Mouse (Mus musculus) neural tube, embryonic 13.5 days (tissue): Measurements from ENCODE around the gene Rpusd3. TPM values are rescaled to one million over a fixed set of nuclear protein-coding genes. Genes with fewer than 3 reads are reported as not detected.

Source experiments
- ATAC-seq: fragments of 200-750 bp; cut with Nextera tagmentation; 2 replicates; pipeline ENCODE4 v1.8.0; 2017; ENCODE audit warnings: low read depth, mild to moderate bottlenecking, moderate TSS enrichment, moderate library complexity
- H3K27ac ChIP-seq: fragments of 300-500 bp; sonication (generic); replicated peaks from 2 replicates; pipeline ENCODE4 v1.5.1; 2015; ENCODE audit warnings: moderate library complexity, mild to moderate bottlenecking, inconsistent platforms
- H3K27me3 ChIP-seq: fragments of 300-500 bp; sonication (generic); 2 replicates; pipeline ENCODE4 v1.6.1; 2015; ENCODE audit warnings: mild to moderate bottlenecking, inconsistent platforms
- H3K36me3 ChIP-seq: fragments of 300-500 bp; sonication (generic); 2 replicates; pipeline ENCODE4 v1.6.1; 2015; ENCODE audit warnings: mild to moderate bottlenecking, inconsistent platforms
- H3K4me1 ChIP-seq: fragments of 300-500 bp; sonication (generic); replicated peaks from 2 replicates; pipeline ENCODE4 v1.6.1; 2015; ENCODE audit warnings: inconsistent platforms
- H3K4me2 ChIP-seq: fragments of 300-500 bp; sonication (generic); 2 replicates; pipeline ENCODE4 v1.6.1; 2015; ENCODE audit warnings: inconsistent platforms, mild to moderate bottlenecking, moderate library complexity
- H3K4me3 ChIP-seq: fragments of 300-500 bp; sonication (generic); 2 replicates; pipeline ENCODE4 v1.5.1; 2015; ENCODE audit warnings: mild to moderate bottlenecking, inconsistent platforms
- H3K9ac ChIP-seq: fragments of 300-500 bp; sonication (generic); 2 replicates; pipeline ENCODE4 v1.6.1; 2015; ENCODE audit warnings: moderate library complexity, mild to moderate bottlenecking, inconsistent platforms
- H3K9me3 ChIP-seq: fragments of 300-500 bp; sonication (generic); 2 replicates; pipeline ENCODE4 v1.6.1; 2016; ENCODE audit warnings: inconsistent platforms
- WGBS: fragments of 180-500 bp; shearing (Covaris S2); methylation state at CpG from one replicate; pipeline ENCODE4 v1.1.7; 2015; 5-methylcytosine and 5-hydroxymethylcytosine counted together
- polyA plus RNA-seq: library from polyadenylated mRNA; unstranded; fragments of >200 nt; fragmentation: Nextera tagmentation; extraction: Ambion mirVana; gene quantifications from 2 replicates; pipeline ENCODE4 v1.2.1, GENCODE M21; 2015

The Rpusd3 gene
- polyA plus RNA-seq, 1 experiment from 2014 or later: 19.7 TPM

DNA sequence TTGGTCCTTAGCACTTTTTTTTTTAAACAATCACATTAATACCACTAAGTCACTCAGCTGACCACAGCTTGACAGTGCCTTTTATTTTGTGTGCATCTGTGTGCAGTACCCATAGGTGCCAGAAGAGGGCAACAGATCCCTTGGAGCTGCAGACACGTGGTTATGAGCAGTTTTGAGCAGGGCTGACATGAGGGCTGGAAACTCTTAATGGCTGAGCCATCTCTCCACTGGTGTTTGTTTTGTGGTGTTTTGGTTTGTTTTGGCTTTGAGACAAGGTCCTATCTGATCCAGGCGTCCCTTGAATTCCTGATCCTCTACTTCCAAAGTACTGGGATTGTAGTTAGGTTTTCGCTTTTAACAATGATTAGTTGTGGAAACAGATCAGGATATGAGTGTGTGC lies 8.3 kb upstream of the Rpusd3 start:
- WGBS: 57% methylated on average over 3 of the region's 3 CpGs
- no peaks in the 10 kb centered on the region; the same call in 1 of the 2 replicates for H3K27me3 ChIP-seq
- ATAC-seq: no peak
- no peaks in the 10 kb centered on the region for H3K36me3 ChIP-seq
- H3K4me1 ChIP-seq: no peaks in the 10 kb centered on the region
- no peaks in the 10 kb centered on the region for H3K9me3 ChIP-seq
- H3K9ac ChIP-seq: no peak overlapping the region
- no peak overlapping the region for H3K27ac ChIP-seq
- H3K4me3 ChIP-seq: no peak overlapping the region
- no peak overlapping the region for H3K4me2 ChIP-seq

GRCm38 (mm10) chr6:113426696-113427095 lies 7.6 kb upstream of the Rpusd3 start:
- no peak for ATAC-seq

GRCm38 (mm10) chr6:113424187-113424586 lies 5.0 kb upstream of the Rpusd3 start:
- no peaks in the 10 kb centered on the region; the same call in 1 of the 2 replicates for H3K27me3 ChIP-seq

More at GRCm38 (mm10) chr6:113426696-113427095, 7.6 kb upstream of the Rpusd3 start:
- H3K27ac ChIP-seq: no peak overlapping the region
- H3K36me3 ChIP-seq: no peaks in the 10 kb centered on the region
- H3K9ac ChIP-seq: no peak overlapping the region
- no peak overlapping the region for H3K4me2 ChIP-seq
- H3K4me1 ChIP-seq: no peaks in the 10 kb centered on the region
- H3K9me3 ChIP-seq: no peaks in the 10 kb centered on the region
- 91% methylated on average over 4 of the region's 4 CpGs for WGBS
- H3K4me3 ChIP-seq: no peak overlapping the region
- no peaks in the 10 kb centered on the region; the same call in 1 of the 2 replicates for H3K27me3 ChIP-seq

GRCm38 (mm10) chr6:113423000-113423399 lies 3.9 kb upstream of the Rpusd3 start:
- no peaks in the 10 kb centered on the region for H3K9me3 ChIP-seq
- no peak overlapping the region for H3K4me3 ChIP-seq
- H3K4me2 ChIP-seq: no peak overlapping the region
- no peak overlapping the region for H3K9ac ChIP-seq
- H3K27ac ChIP-seq: no peak overlapping the region
- ATAC-seq: no peak
- no peaks in the 10 kb centered on the region; the same call in 1 of the 2 replicates for H3K27me3 ChIP-seq
- peaks cover 12% of the 10 kb centered on the region for H3K4me1 ChIP-seq
- WGBS: 84% methylated on average over 4 of the region's 4 CpGs
- no peaks in the 10 kb centered on the region for H3K36me3 ChIP-seq

More at GRCm38 (mm10) chr6:113424187-113424586, 5.0 kb upstream of the Rpusd3 start:
- no peaks in the 10 kb centered on the region for H3K36me3 ChIP-seq
- peaks cover 4% of the 10 kb centered on the region for H3K4me1 ChIP-seq
- no peak overlapping the region for H3K27ac ChIP-seq
- WGBS: 92% methylated on average over 7 of the region's 7 CpGs
- H3K4me2 ChIP-seq: no peak overlapping the region
- H3K9ac ChIP-seq: no peak overlapping the region
- ATAC-seq: no peak
- H3K9me3 ChIP-seq: no peaks in the 10 kb centered on the region
- H3K4me3 ChIP-seq: no peak overlapping the region

DNA sequence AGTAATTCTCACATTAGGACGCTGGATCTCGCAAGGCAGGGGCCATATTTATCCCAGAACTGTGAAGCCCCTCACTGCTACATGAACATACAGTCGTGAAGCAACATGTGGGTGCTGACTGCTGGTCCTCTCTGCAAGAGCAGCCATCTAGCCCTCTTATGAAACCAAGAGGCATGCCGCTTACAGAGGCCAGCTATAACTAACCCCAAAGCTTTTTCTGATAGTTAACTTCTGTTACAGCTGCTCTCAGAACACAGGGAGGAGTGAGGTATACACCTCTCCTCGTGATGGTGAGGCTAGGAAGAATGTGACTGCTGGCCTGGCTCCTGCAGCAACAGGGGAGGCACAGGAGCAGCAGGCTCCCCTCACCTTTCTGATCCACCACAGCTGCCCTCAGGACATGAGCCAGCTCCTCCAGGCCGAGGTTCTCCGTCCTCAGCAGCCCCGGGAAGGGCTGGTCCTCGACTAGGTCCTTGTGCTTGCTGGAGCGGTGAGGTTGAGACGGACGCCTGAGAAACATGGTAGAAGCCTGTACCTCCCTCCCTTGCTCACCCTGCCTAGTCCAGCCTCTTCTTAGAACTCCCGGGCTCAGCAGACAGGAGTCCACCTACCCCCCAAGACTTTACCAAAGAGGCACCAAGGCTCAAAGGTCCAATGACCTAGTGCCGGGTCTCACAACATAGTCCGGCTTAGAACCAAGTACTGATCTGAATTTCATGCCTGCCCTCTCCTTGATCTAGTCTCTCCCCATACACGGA lies 520 bp downstream of the Rpusd3 start:
- H3K36me3 ChIP-seq: peaks cover 25% of the 10 kb centered on the region
- H3K9ac ChIP-seq: peak overlapping the region; percentile 82
- peak overlapping the region; percentile 66 for H3K4me3 ChIP-seq
- no peaks in the 10 kb centered on the region for H3K9me3 ChIP-seq
- H3K27ac ChIP-seq: peak overlapping the region; percentile 64
- peak; percentile 70 for ATAC-seq
- peak overlapping the region; percentile 97 for H3K4me2 ChIP-seq
- H3K27me3 ChIP-seq: no peaks in the 10 kb centered on the region
- H3K4me1 ChIP-seq: peaks cover 28% of the 10 kb centered on the region
- WGBS: 16% methylated on average over 16 of the region's 16 CpGs

GRCm38 (mm10) chr6:113416416-113416815 lies 2.7 kb downstream of the Rpusd3 start:
- Histone ChIP-seq H3K27me3 (no peaks in the 10 kb centered on the region), H3K4me3 (no peak overlapping the region), H3K27ac (no peak overlapping the region), H3K9ac (no peak overlapping the region), H3K4me2 (no peak overlapping the region), H3K36me3 (peaks cover 32% of the 10 kb centered on the region), H3K9me3 (no peaks in the 10 kb centered on the region), H3K4me1 (peaks cover 28% of the 10 kb centered on the region)
- ATAC-seq: no peak
- 72% methylated on average over 5 of the region's 5 CpGs for WGBS

DNA sequence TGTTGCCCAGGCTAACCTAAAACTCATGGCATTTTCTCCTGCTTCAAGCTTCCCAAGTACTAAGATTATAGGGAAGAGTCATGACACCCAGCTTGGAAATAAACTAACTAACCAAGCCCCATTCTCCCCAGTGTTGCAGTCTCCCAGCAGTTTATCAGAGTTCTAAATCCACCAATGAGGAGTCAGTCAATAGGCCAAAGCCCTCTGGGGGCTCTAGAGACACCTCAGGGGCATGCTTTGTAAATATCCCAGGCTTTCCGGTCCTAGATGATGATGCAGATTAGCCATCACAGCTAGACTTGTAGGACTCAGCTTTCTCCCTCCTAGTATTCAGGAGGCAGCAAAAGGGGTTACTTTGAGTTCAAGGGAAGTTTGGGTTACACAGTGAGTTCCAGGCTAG lies 9.1 kb downstream of the Rpusd3 start:
- H3K9me3 ChIP-seq: no peaks in the 10 kb centered on the region
- 80% methylated on average over 1 of the region's 1 CpGs for WGBS
- no peaks in the 10 kb centered on the region for H3K27me3 ChIP-seq
- no peak overlapping the region for H3K9ac ChIP-seq
- ATAC-seq: no peak
- H3K4me3 ChIP-seq: no peak overlapping the region
- H3K27ac ChIP-seq: no peak overlapping the region
- H3K4me1 ChIP-seq: no peaks in the 10 kb centered on the region
- H3K36me3 ChIP-seq: peaks cover 59% of the 10 kb centered on the region
- H3K4me2 ChIP-seq: no peak overlapping the region

- no peak for ATAC-seq
- Histone ChIP-seq H3K27me3 (no peaks in the 10 kb centered on the region), H3K4me2 (no peak overlapping the region), H3K27ac (no peak overlapping the region), H3K4me3 (no peak overlapping the region), H3K9me3 (no peaks in the 10 kb centered on the region), H3K9ac (no peak overlapping the region), H3K4me1 (no peaks in the 10 kb centered on the region), H3K36me3 (peaks cover 40% of the 10 kb centered on the region)
- WGBS: 78% methylated on average over 9 of the region's 9 CpGs
Measured at GRCm38 (mm10) chr6:113406683-113407082, 12.5 kb downstream of the Rpusd3 start.

GRCm38 (mm10) chr6:113405483-113405882 lies 13.7 kb downstream of the Rpusd3 start:
- H3K36me3 ChIP-seq: peaks cover 31% of the 10 kb centered on the region

DNA sequence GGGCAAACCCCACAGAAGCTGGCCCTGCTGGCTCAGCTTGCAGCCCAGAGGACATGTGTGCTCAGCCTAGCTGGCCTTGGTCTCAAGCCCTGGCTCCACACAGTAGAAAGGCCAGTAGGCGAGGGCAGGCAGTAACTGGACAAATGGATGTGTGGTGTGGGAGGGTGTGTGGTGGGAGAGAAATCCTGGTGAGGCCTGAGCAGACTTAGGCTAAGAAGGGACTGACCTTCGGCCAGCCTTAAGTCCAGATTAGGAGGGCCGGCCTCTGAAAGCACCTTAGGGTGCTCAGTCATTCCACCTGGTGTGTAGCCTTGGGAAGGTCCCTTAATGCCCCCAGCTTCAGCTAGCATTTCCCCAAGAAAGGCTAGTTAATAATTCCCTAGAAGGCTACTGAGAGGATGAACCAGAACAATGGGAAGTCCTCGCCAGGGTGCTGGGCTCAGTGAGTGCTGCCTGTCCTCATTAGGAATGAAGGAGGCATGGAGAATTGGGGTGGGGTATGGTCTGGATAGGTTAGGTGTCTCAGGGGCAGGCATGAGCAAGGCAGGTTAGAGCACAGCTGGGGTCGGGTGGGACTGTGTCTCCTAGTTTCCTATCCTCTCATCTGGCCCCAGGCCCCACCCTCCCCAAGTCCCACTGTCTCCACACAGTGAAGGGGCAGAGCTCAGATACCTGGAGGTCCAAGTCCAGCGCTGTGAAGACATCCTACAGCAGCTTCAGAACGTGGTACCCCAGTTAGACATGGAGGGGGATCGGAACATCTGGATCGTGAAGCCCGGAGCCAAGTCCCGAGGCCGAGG lies 14.3 kb downstream of the Rpusd3 start:
- no peak overlapping the region for H3K4me2 ChIP-seq
- 74% methylated on average over 12 of the region's 12 CpGs for WGBS
- no peak overlapping the region for H3K27ac ChIP-seq
- no peak overlapping the region for H3K9ac ChIP-seq
- no peaks in the 10 kb centered on the region for H3K4me1 ChIP-seq
- ATAC-seq: peak; percentile 15; the same call in 1 of the 2 replicates
- H3K36me3 ChIP-seq: peaks cover 31% of the 10 kb centered on the region
- no peaks in the 10 kb centered on the region for H3K27me3 ChIP-seq
- H3K9me3 ChIP-seq: no peaks in the 10 kb centered on the region
- no peak overlapping the region for H3K4me3 ChIP-seq

More at GRCm38 (mm10) chr6:113405483-113405882, 13.7 kb downstream of the Rpusd3 start:
- Histone ChIP-seq H3K4me2 (no peak overlapping the region), H3K27me3 (no peaks in the 10 kb centered on the region), H3K9ac (no peak overlapping the region), H3K9me3 (no peaks in the 10 kb centered on the region), H3K4me3 (no peak overlapping the region), H3K27ac (no peak overlapping the region), H3K4me1 (no peaks in the 10 kb centered on the region)
- 94% methylated on average over 6 of the region's 6 CpGs for WGBS
- ATAC-seq: no peak

- no peak for ATAC-seq
- Histone ChIP-seq H3K36me3 (peaks cover 28% of the 10 kb centered on the region), H3K4me1 (no peaks in the 10 kb centered on the region), H3K9ac (no peak overlapping the region), H3K4me2 (no peak overlapping the region), H3K9me3 (no peaks in the 10 kb centered on the region), H3K27me3 (no peaks in the 10 kb centered on the region), H3K27ac (no peak overlapping the region), H3K4me3 (no peak overlapping the region)
- WGBS: 90% methylated on average over 13 of the region's 13 CpGs
Measured at GRCm38 (mm10) chr6:113402094-113402493, 17.0 kb downstream of the Rpusd3 start.

GRCm38 (mm10) chr6:113396270-113397030 lies 22.7 kb downstream of the Rpusd3 start:
- 89% methylated on average over 10 of the region's 10 CpGs for WGBS
- H3K4me3 ChIP-seq: no peak overlapping the region
- H3K27ac ChIP-seq: no peak overlapping the region

More at GRCm38 (mm10) chr6:113396270-113397030, 22.7 kb downstream of the Rpusd3 start:
- peaks cover 22% of the 10 kb centered on the region for H3K36me3 ChIP-seq
- no peaks in the 10 kb centered on the region for H3K9me3 ChIP-seq
- no peaks in the 10 kb centered on the region for H3K27me3 ChIP-seq
- H3K4me1 ChIP-seq: peaks cover 24% of the 10 kb centered on the region
- no peak for ATAC-seq
- no peak overlapping the region for H3K4me2 ChIP-seq
- no peak overlapping the region for H3K9ac ChIP-seq
